Mouse (Mus musculus) megakaryocyte, adult 5-6 weeks (primary cell): Measurements from ENCODE around the gene Ssr2. TPM values are rescaled to one million over a fixed set of nuclear protein-coding genes. Genes with fewer than 3 reads are reported as not detected.

Source experiments
- ATAC-seq: 2 replicates; pipeline ENCODE4 v1.8.0; 2016; ENCODE audit warnings: mild to moderate bottlenecking, inconsistent platforms; ENCODE audit not compliant: poor library complexity, severe bottlenecking
- total RNA-seq, 2 experiments: library from RNA; stranded (forward) in 1 of 2; stranded (reverse) in 1 of 2; fragments of 153-499, 151-499 nt in 1 of 2; fragments of 221-1000, 200-1000 nt in 1 of 2; gene quantifications; 2 replicates each; pipeline versions ENCODE4 v1.2.3 to v1.2.4; 2015 to 2017

The Ssr2 gene
- total RNA-seq (2015) (207 and 216 TPM in 2 replicates), total RNA-seq (2017) (93.2 and 107 TPM in 2 replicates)

GRCm38 (mm10) chr3:88575540-88575939 lies at the start of gene Ssr2:
TSS of gene Ssr2 (plus strand) at chr3:88575876.
- ATAC-seq, result no peak

GRCm38 (mm10) chr3:88526157-88527131 lies 49.2 kb upstream of the Ssr2 start:
- peak; percentile 92 for ATAC-seq

GRCm38 (mm10) chr3:88527565-88527964 lies 48.1 kb upstream of the Ssr2 start:
- ATAC-seq, result no peak

- ATAC-seq, result no peak
Measured at GRCm38 (mm10) chr3:88528646-88529045, 47.0 kb upstream of the Ssr2 start.

- no peak for ATAC-seq
Measured at GRCm38 (mm10) chr3:88529204-88530000, 46.3 kb upstream of the Ssr2 start.

GRCm38 (mm10) chr3:88530082-88530864 lies 45.4 kb upstream of the Ssr2 start:
- ATAC-seq, result no peak

- peak; percentile 79 for ATAC-seq
Measured at GRCm38 (mm10) chr3:88531348-88532298, 44.1 kb upstream of the Ssr2 start.

- no peak for ATAC-seq
Measured at GRCm38 (mm10) chr3:88532299-88532674, 43.4 kb upstream of the Ssr2 start, which contains the start of gene Mex3a. TSS of gene Mex3a (plus strand) at chr3:88532395.

- 0 out of 2 replicates have a peak, but pooled peaks have one; percentile 11 for ATAC-seq
Measured at GRCm38 (mm10) chr3:88532689-88533511, 42.8 kb upstream of the Ssr2 start.

GRCm38 (mm10) chr3:88533706-88534105 lies 42.0 kb upstream of the Ssr2 start:
- no peak for ATAC-seq

- ATAC-seq, result no peak
Measured at GRCm38 (mm10) chr3:88535005-88535404, 40.7 kb upstream of the Ssr2 start.

GRCm38 (mm10) chr3:88535527-88535926 lies 40.1 kb upstream of the Ssr2 start:
- ATAC-seq, result no peak

- ATAC-seq, result peak; percentile 51
Measured at GRCm38 (mm10) chr3:88536103-88536930, 39.4 kb upstream of the Ssr2 start.

- ATAC-seq, result no peak
Measured at GRCm38 (mm10) chr3:88537146-88537545, 38.5 kb upstream of the Ssr2 start.

- no peak for ATAC-seq
Measured at GRCm38 (mm10) chr3:88538271-88539145, 37.2 kb upstream of the Ssr2 start.

GRCm38 (mm10) chr3:88539397-88539796 lies 36.3 kb upstream of the Ssr2 start:
- ATAC-seq, result no peak

- ATAC-seq, result no peak
Measured at GRCm38 (mm10) chr3:88540085-88540484, 35.6 kb upstream of the Ssr2 start.
